Mouse (Mus musculus): ENCODE data around the gene Ssbp3. TPM values are rescaled to one million over a fixed set of nuclear protein-coding genes. Genes with fewer than 3 reads are reported as not detected.

The Ssbp3 gene
- total RNA-seq, 2 experiments from 2014 or later: 160 to 182 TPM

- intact Hi-C loops (cut with DNase I): no loop called here
- peak in 1 of 2 experiments; percentile 26 for DNase-seq (ENCODE audit: low spot score in 2 of 2)
Observed at GRCm38 (mm10) chr4:106978376-106978775, 67.9 kb downstream of the Ssbp3 start.

- intact Hi-C loops (cut with DNase I): no loop called here
- DNase-seq (ENCODE audit: low spot score in 2 of 2): no peak
Observed at GRCm38 (mm10) chr4:106980669-106981068, 70.2 kb downstream of the Ssbp3 start.

- no peak for DNase-seq (ENCODE audit: low spot score in 2 of 2)
- intact Hi-C loops (cut with DNase I): no loop called here
Observed at GRCm38 (mm10) chr4:106981385-106982103, 71.0 kb downstream of the Ssbp3 start.

DNA sequence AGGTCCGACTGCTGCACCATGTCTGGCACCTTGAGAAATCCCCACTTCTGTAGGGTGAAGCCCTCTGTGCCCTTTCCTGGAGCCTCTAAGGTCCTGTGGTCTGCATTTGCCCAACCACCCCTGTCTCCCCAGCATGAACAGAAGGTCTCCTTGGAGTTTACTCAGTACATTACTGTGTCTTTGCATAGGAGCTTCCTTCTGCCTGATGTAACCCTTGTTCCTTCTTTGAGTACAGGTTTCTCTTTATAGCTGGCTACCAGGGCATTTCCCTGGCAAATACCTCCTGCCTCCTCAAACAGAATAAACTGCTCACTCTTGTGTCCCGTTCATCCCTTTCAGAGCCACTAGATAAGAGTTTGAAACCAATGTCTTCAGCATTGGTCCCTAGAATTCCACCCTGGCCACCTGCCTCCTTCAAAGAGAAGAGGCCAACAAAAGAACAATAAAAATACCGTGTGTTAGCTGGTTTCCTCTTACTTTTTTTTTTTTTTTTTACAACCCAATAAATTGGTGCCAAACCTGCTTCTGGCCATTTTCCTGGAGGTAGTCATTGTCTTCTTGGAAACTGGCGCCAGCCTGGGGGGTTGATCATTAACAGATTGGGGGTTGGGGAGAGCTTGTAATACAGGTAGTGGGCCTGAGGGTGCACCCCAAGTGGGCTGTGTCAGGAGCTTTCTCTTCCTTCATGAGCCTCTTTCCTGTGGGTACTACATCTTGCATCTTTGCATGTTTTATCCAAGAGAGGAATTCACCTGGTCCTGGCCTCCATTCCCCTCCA, 72.0 kb downstream of the Ssbp3 start:
- DNase-seq (ENCODE audit: low spot score in 2 of 2): no peak
- intact Hi-C loops (cut with DNase I): no loop called here

DNA sequence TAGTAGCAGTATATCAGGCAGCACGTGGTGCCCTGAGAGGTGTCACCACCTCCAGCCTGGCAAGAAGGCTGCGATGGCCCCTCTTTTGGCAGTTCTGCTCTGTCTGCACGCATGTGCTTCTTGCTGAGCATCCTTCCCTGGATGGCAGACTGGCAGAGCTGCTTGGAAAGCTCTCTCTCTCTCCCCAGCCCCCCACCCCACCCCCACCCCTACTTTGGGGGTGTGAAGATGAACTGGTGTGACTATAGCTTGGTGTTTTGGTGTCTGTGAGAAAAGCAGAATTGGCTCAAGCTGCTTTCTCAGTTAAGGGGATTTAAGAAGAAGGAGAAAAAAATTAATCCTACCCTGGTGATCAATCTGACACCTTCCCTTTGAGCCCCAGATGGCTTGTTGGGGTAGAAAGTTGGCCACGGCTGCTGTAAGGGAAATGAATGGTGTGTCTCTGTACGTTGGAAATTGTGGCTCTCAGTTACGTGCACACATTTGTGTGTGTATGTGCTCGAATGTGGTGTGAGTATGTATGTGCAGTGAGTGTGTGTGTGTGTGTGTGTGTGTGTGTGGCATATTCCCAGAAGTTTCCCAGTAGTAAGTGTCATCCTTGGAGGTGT, 73.5 kb downstream of the Ssbp3 start:
- intact Hi-C loops (cut with DNase I): no loop called here

DNA sequence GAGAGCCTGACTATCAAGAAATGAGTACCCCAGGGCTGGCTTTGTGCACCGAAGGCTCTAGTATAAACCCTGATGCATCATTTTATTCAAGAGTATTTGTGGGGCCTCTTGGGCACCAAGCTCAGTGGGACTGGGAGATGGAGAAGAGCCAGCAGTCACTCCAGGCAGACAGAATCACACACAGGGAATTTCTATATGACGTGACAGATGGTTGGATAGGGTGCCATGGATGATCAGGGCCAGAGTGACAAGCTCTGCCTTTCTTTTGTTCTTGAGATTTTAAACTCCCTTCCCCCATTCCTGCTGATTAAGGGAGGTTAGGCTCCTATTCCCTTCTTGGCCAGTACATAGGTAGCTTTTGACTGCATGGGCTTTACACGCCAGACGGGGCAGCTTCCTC, 74.8 kb downstream of the Ssbp3 start:
- no peak for DNase-seq (ENCODE audit: low spot score in 2 of 2)
- intact Hi-C loops (cut with DNase I): no loop called here

More for the DNA sequence above, 73.5 kb downstream of the Ssbp3 start:
- no peak for DNase-seq (ENCODE audit: low spot score in 2 of 2)

- intact Hi-C loops (cut with DNase I): no loop called here
- DNase-seq (ENCODE audit: low spot score in 2 of 2): no peak
Observed at GRCm38 (mm10) chr4:106985899-106986832, 75.7 kb downstream of the Ssbp3 start.

DNA sequence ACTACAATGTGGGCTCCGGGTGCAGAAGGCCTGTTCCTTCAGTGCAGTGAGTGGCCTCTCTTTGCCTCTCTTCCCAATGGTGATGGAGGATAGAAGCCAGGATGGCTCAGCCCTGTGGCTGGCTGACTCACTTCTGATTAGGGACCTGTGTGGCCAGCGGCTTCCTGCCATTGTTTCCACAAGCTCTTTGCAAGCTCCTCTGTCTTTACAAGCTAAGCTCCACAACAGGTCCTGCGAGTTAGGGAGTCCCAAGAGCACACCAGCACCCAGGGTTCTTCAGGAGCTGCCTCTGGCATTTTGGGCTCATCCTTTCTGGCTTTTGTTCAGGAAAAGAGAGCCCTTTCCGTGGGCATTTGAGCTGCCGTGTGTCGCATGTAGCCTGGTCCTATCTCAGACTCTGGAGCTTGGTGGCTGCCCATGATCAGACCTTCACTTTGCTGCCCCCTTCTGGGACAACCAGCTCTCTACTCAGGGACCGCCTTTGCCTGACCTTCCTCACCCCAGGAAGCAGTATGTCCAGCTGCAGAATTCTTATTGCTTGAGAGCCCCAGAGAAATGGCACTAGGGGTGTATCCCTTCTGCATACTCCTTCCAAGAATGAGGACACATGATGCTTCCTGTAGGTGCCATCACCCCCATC, 77.3 kb downstream of the Ssbp3 start:
- intact Hi-C loops (cut with DNase I): loop anchor here (1.0 to 2.0 kb wide), 2 partner anchors 77 to 149 kb away; partner anchors contain the start of gene Ssbp3
- peak; percentile 51 to 60 for DNase-seq (ENCODE audit: low spot score in 2 of 2)

- DNase-seq (ENCODE audit: low spot score in 2 of 2): no peak
- intact Hi-C loops (cut with DNase I): loop anchor here (1.0 to 2.0 kb wide), 2 partner anchors 78 to 150 kb away; partner anchors contain the start of gene Ssbp3
Observed at GRCm38 (mm10) chr4:106988886-106989225, 78.4 kb downstream of the Ssbp3 start.

- intact Hi-C loops (cut with DNase I): loop anchor here (2.0 kb wide), 1 partner anchor 79 kb away; the partner anchor contains the start of gene Ssbp3
- no peak for DNase-seq (ENCODE audit: low spot score in 2 of 2)
Observed at GRCm38 (mm10) chr4:106989226-106989983, 78.9 kb downstream of the Ssbp3 start.

GRCm38 (mm10) chr4:106993053-106993452, 82.6 kb downstream of the Ssbp3 start:
- intact Hi-C loops (cut with DNase I): loop anchor here (10.0 kb wide), 1 partner anchor 162 kb away; no protein-coding TSS in a partner anchor
- no peak for DNase-seq (ENCODE audit: low spot score in 2 of 2)

GRCm38 (mm10) chr4:106994252-106994651, 83.8 kb downstream of the Ssbp3 start:
- no peak for DNase-seq (ENCODE audit: low spot score in 2 of 2)
- intact Hi-C loops (cut with DNase I): loop anchor here (10.0 kb wide), 1 partner anchor 161 kb away; no protein-coding TSS in a partner anchor

DNA sequence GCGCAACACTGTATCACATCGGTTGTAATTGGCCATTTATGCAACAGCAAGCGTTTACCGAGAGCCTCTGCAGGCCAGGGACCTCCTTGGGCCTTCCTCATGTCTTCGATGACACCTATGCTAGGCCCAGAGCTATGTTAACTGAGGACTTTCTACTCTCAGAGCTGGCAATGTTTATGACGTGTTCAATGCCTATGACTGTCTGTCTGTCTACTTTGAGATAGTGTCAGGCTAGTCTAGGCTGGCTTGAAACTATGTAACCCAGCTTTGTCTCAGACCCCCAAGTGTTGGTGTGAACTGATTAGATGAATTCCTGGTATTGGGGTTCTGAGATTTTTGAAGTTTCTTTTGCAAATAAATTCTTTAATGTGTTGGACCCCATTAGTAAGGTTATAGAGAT, 84.6 kb downstream of the Ssbp3 start:
- intact Hi-C loops (cut with DNase I): loop anchor here (10.0 kb wide), 1 partner anchor 160 kb away; no protein-coding TSS in a partner anchor
- no peak for DNase-seq (ENCODE audit: low spot score in 2 of 2)

- DNase-seq (ENCODE audit: low spot score in 2 of 2): no peak
- intact Hi-C loops (cut with DNase I): loop anchor here (10.0 kb wide), 1 partner anchor 159 kb away; no protein-coding TSS in a partner anchor
Observed at GRCm38 (mm10) chr4:106995513-106995912, 85.0 kb downstream of the Ssbp3 start.

DNA sequence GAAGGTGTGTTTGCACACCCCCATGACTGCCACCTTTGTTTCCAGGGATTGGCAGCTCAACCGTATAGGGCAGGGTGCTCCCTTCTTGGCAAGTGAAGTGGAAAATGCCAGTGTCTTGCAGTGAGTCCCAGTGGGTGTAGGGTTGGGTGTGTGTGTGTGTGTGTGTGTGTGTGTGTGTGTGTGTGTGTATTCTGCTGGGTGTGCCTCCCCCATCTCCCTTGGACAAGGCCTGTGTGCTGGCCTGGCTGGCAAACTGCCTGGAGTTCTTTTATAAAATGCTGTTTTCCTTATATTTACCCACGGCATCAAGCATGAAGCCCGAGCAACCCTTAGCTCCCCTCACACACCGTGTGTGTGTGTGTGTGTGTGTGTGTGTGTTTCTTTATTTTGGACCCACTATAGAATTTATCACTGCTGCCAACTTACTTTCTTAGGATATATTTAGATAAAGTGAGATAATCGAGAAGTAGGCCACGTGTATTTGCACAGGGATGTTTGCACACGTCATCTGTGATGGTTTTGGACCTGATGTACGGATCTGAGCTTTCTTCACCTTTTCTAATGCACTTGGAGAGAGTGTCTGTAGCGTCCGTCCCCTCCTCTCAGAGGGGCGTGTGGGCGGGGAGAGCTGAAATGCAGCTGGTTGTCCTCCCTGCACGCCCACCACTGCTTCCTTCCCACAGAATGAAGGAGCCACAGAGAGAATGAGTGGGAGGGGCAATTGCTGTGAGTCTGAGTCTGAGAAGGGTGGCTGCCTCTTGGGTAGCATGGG, 86.0 kb downstream of the Ssbp3 start:
- intact Hi-C loops (cut with DNase I): loop anchor here (10.0 kb wide), 1 partner anchor 158 kb away; no protein-coding TSS in a partner anchor
- peak; percentile 74 to 77 for DNase-seq (ENCODE audit: low spot score in 2 of 2)

DNA sequence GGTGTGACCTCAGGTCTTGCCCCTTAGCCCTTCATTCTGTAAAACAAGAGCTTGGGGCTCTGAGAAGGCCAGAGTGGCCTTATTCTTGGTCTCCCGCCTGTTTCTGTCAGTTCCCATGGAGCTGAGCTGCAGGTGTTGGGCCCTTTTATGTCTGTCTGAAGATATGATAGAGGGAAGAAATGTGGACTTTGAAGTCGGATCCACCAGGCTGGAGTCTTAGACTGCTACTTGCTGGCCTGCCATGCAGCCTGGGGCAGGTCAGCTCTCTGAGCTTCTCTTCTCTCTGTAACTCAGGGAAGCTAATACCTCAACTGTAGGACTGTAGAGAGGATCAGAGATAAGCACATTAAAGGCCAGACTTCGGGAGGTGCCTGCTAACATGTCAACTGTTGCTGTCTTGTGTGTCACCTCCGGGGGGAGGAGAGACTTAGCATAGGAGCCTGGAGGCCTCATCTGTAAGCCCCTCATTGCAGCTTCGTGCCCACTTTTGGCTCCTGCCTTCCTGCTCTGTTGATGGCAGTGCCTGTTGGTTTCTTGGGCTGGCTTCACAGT, 90.8 kb downstream of the Ssbp3 start:
- no peak for DNase-seq (ENCODE audit: low spot score in 2 of 2)

More for the DNA sequence above, 90.8 kb downstream of the Ssbp3 start:
- intact Hi-C loops (cut with DNase I): no loop called here
